Mouse (Mus musculus): Measurements from ENCODE around the gene Igdcc4.
"Not testable (repeated sequence)": the region's sequence is repeated elsewhere in the genome, so short reads cannot be mapped to it uniquely, and the experiment has no call there.

The Igdcc4 gene

DNA sequence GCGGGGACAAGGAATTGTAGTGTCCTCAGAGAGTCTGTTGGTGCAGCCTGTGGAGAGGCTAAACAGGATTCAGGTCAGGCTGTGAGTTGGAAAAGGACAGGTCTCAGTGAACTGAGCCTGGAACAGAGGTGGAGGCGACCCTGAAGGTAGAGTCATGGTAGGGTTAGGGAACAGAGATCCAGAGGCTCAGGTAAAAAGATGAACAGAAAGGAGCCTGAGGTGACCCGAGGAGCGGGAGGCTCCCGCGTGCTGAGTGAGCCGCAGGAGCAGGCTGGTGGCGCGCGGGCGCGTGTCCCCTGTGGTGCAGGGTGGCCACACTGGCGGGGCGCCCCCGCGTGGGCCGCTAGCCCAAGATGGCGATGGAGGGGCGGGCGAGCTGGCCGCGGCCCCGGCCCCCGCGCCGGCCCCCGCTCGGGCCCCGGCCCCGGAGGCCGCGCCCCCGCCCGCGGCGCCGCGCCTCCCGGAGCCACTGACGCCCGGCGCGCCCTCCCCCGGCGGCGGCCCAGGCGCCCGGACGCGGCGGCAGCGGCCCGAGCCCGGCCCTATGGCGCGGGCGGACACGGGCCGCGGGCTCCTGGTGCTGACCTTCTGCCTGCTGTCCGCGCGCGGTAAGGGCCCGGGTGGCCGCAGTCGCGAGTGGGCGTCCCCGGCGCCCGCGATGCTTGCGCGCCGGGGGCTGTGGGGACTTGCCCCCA is at the start of gene Igdcc4:
Gene Igdcc4, plus strand, starts transcription at position 496 of the 695 bp plus-strand sequence.
- ATAC-seq (ENCODE audit: insufficient number of reproducible peaks, low FRiP score, low TSS enrichment), result no peak

DNA sequence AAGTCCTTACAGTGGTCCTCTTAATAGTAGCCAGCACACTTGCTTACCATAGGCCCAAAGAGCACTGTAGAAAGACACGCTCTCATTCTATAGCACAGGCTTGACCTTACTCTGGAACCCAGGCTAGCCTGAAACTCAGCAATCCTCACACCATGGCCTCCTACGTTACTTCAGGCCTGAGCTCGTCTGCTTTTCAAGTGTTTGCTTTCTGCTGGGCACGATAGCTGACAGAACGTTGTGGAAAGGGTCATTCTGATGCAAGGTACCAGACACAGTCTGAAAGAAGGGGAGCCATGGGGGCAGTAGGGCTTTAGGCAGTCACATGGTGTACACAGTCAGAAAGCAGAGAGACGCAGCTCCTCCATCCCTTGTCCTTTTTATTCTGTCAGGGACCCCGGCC is 37.0 kb upstream of the Igdcc4 start:
- ATAC-seq (ENCODE audit: insufficient number of reproducible peaks, low FRiP score, low TSS enrichment), result no peak

DNA sequence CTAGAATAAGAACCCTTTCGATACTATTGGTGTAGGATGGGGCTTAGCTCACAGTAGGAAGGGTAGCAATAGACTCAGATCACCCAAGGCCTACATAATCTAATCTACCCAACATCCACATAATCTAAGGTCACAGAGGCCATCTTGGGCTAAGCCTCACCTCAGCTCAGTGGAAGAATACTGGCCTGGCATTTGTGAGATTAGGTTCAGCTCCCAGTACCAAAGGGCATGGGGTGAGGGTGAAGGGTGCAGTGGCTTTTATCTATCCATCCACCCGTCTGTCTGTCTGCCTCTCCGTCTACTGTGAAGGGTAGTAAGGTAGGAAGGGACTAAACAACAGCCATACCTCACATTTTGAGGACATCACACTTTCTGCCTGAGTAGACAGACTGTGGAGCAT is 30.7 kb upstream of the Igdcc4 start:
- no peak for ATAC-seq (ENCODE audit: insufficient number of reproducible peaks, low FRiP score, low TSS enrichment)

DNA sequence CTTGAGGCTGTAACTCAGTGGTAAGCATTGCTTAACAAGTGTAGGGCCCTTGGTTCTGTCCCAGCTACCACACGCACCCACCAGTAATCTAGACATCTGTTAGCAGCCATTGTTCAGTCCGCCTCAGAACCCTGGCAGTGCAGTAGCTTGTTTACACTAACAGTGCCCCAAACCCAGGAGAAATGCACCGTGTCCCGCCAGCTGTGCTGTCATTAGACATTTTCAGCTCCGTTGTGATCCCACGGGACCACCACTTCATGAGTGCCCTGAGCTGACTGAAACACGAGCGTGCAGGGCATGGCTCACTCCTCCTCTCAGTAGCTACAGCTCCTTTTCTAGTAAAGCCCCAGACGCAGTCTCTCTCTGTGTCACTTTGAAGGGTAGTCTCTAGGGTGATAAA is 27.7 kb upstream of the Igdcc4 start:
- ATAC-seq (ENCODE audit: insufficient number of reproducible peaks, low FRiP score, low TSS enrichment), result no peak

DNA sequence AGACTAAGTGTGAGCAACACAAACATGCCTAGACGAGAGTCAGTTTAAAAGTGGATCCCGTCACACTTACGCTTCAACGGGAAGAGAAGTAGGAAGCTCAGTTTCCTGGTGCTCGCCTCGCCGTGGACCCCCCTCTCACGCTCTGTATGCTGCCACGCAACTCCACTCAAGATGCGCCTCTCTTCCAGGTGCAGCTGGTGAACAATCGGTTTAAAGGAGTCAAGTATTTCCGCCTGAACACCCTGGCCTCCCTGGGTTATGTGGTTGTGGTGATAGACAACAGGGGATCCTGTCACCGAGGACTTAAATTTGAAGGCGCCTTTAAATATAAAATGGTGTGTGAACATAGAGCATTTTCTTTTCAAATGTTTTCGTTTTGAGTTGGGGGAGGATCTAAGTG is 27.0 kb upstream of the Igdcc4 start:
- ATAC-seq (ENCODE audit: insufficient number of reproducible peaks, low FRiP score, low TSS enrichment), result no peak

GRCm38 (mm10) chr9:65074855-65075493 is 26.3 kb upstream of the Igdcc4 start:
- ATAC-seq (ENCODE audit: insufficient number of reproducible peaks, low FRiP score, low TSS enrichment), result no peak

- ATAC-seq (ENCODE audit: insufficient number of reproducible peaks, low FRiP score, low TSS enrichment), result no peak
These were observed 23.8 kb upstream of the Igdcc4 start for GRCm38 (mm10) chr9:65077536-65077935.

GRCm38 (mm10) chr9:65080141-65080540 is 21.1 kb upstream of the Igdcc4 start:
- ATAC-seq (ENCODE audit: insufficient number of reproducible peaks, low FRiP score, low TSS enrichment), result not testable (repeated sequence)

GRCm38 (mm10) chr9:65083075-65083765 is 18.1 kb upstream of the Igdcc4 start:
- no peak for ATAC-seq (ENCODE audit: insufficient number of reproducible peaks, low FRiP score, low TSS enrichment)

DNA sequence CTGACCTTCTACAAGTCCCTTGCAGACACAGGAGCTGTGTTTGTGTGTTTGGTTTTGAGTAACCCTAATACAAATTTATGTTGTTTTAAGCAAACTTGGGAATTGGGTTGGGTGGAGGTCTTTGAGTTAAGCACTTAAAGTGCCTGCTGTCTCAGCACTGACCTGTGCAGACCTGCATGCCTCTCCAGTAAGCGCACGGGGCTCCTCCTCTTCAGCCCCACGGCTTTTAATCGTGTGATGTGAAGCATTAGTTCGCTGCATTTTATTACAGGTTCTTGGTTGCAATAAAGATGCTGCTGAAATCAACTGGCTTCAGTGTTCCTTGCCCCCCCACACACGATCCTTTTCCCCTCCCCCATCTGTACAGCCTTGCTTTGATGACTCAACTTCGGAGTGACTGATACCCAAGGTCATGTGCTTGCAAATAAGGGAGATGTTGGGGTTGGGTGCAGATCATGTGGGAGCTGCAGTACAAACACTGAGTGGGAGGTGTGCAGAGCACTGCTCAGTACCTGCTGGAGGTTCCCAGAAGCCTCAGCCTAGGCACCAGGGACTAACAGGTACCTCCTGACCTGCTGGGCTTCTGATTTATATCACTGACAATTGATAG is 17.0 kb upstream of the Igdcc4 start:
- ATAC-seq (ENCODE audit: insufficient number of reproducible peaks, low FRiP score, low TSS enrichment), result no peak

DNA sequence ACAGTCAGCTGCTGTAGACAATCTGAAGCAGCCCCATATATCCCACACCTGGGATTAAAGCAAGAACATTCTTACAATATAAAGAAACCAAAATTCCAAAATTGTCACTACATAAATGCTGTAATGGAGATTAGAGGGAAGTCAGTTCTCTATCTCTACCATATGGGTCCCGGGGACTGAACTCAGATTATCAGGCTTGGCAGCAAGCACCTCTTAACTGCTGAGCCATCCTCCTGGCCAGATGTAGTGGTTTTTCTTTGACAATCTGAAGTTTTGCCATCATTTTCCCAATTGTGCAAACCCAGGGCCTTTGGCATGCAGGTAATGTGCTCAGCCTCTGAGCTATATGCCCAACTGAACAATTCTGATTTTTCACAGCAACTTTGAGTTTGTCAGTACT is 16.0 kb upstream of the Igdcc4 start:
- no peak for ATAC-seq (ENCODE audit: insufficient number of reproducible peaks, low FRiP score, low TSS enrichment)

- no peak for ATAC-seq (ENCODE audit: insufficient number of reproducible peaks, low FRiP score, low TSS enrichment)
These were observed 14.5 kb upstream of the Igdcc4 start for GRCm38 (mm10) chr9:65086801-65087200.

GRCm38 (mm10) chr9:65087490-65087889 is 13.8 kb upstream of the Igdcc4 start:
- no peak for ATAC-seq (ENCODE audit: insufficient number of reproducible peaks, low FRiP score, low TSS enrichment)

DNA sequence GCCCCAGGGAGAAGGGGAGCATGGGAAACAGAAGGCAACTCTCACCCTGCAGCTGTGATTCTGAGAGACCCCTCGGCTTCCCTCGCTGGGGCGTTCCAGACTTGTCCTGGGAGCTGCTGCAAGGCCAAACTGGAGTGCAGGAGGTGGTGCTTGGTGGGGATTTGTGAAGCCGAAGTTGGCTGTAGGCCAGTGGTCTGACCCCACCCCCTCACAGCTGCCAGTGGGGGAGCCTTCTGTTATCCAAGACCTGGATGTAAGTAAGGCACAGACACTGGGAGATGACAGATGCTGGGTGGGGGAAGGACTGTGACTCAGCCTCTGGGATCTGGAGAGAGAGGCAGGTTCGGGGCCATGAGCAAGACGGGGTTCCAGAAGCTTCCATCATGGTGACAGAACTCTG is 7.0 kb upstream of the Igdcc4 start:
- no peak for ATAC-seq (ENCODE audit: insufficient number of reproducible peaks, low FRiP score, low TSS enrichment)

- ATAC-seq (ENCODE audit: insufficient number of reproducible peaks, low FRiP score, low TSS enrichment), result no peak
These were observed 545 bp downstream of the Igdcc4 start for GRCm38 (mm10) chr9:65101686-65102376.

DNA sequence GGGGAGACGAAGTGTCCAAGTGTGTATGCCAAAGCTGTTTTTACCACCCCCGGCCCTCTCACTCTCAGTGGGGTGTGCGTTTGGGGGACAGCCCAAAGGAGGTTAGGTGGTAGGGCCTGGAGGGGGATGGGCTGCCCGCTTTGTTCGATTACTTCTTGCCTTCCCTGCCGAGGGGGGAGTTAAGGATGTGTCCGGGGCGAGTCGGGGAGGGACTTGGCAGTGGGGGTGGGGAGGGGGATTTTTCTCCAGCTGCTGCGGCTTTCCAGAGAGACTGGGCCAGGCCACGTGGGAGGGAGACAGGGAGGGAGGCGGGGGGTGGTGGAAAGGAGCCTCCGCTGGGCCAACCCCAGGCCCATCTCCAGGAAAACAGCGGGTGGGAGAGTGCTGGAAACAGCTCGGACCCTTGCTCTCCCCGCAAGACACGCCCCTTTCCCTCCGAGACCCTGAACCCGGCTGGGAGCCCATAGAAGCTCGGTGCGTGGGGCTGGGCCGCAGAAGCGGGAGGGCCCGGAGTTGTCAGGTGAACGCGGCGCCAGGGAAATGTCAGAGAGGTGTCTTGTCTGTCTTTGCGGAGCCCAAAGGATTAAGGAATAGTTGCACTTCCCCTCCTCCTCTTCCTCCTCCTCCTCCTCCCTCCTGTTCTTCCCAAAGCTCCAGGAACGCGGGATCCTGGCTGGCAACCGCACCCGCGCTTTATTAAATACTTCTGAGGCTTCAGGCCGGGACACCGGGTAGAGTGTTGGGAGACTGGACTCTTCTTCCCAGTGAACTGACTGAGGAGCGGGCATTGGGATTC is 1.3 kb downstream of the Igdcc4 start:
- no peak for ATAC-seq (ENCODE audit: insufficient number of reproducible peaks, low FRiP score, low TSS enrichment)

DNA sequence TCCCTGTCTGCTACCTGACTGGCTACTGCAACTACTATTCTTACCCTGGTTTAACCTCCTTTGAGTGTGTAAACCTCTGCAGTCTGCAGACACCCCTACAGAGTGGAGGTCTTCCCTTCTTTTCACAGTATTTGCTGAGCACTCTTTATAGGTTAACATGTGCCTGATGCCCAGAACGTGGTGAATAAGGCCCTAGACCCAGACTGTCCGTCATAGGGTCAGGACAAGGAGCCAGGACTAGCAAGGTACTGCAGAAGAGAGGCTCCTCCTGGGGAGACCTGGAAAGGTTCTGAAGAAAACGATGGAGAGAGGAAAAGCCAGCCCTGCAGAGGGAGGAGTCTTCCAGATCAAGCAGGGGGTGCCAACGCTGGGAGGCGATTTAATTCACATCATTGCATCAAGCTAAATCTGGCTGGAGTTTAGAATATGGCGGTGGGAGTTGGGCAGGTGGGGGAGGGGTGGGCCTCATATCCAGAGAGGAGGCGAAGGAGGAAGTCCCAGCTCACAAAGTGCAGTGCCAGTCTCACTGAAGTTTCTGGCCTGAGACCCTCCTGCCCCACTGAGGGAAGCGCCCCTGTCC is 2.0 kb downstream of the Igdcc4 start:
- no peak for ATAC-seq (ENCODE audit: insufficient number of reproducible peaks, low FRiP score, low TSS enrichment)

DNA sequence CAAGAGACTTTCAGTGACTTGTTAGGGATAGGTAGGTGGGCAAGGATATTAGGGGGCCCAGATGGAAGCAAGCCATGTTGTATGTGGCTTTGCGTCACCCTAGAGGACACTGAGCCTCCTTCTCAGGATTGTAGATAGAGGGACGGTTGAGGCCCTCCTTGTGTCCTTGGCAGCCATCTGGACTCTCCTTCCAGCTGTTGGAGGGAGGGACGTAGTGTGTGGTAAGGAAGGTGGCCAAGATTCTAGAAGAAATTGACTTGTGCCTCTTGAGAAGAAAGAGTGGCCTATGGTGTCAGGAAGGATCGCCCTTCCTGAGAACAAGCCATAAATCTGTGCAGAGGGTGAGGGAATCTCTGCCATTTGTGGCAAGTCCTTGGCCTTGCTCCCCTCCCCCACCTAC is 5.5 kb downstream of the Igdcc4 start:
- ATAC-seq (ENCODE audit: insufficient number of reproducible peaks, low FRiP score, low TSS enrichment), result no peak

GRCm38 (mm10) chr9:65107893-65108292 is 6.6 kb downstream of the Igdcc4 start:
- ATAC-seq (ENCODE audit: insufficient number of reproducible peaks, low FRiP score, low TSS enrichment), result no peak

Data from cerebellum, adult (tissue).